Mouse (Mus musculus): Measurements from ENCODE around the gene 4930522L14Rik.
A peak's percentile ranks its signal among the peaks of the same experiment; 100 is the strongest.
"Not testable (repeated sequence)": the region's sequence is repeated elsewhere in the genome, so short reads cannot be mapped to it uniquely, and the experiment has no call there.

The 4930522L14Rik gene

GRCm38 (mm10) chr5:109751391-109752071 is at the start of gene 4930522L14Rik:
Gene 4930522L14Rik, minus strand, starts transcription at chr5:109751886.
- DNase-seq: peak; percentile 70

- not testable (repeated sequence) for DNase-seq
Observed at GRCm38 (mm10) chr5:109801466-109801865, 49.8 kb upstream of the 4930522L14Rik start.

GRCm38 (mm10) chr5:109799948-109800347 is 48.3 kb upstream of the 4930522L14Rik start:
- DNase-seq: not testable (repeated sequence)

- DNase-seq: not testable (repeated sequence)
Observed at GRCm38 (mm10) chr5:109797017-109797416, 45.3 kb upstream of the 4930522L14Rik start.

GRCm38 (mm10) chr5:109795967-109796652 is 44.4 kb upstream of the 4930522L14Rik start:
- peak; percentile 62 for DNase-seq

- DNase-seq: not testable (repeated sequence)
Observed at GRCm38 (mm10) chr5:109752073-109752780, 541 bp upstream of the 4930522L14Rik start.

GRCm38 (mm10) chr5:109745081-109745480 is 6.6 kb downstream of the 4930522L14Rik start:
- not testable (repeated sequence) for DNase-seq

GRCm38 (mm10) chr5:109717341-109717740 is 34.3 kb downstream of the 4930522L14Rik start:
- DNase-seq: not testable (repeated sequence)

- not testable (repeated sequence) for DNase-seq
Observed at GRCm38 (mm10) chr5:109691205-109691965, 60.3 kb downstream of the 4930522L14Rik start.

- DNase-seq: peak; percentile 77
Observed at GRCm38 (mm10) chr5:109690537-109691201, 61.0 kb downstream of the 4930522L14Rik start, which contains the start of gene 5430403G16Rik. Gene 5430403G16Rik, minus strand, starts transcription at chr5:109691041.

Data from thymus, postnatal 4 days (tissue).